Mouse (Mus musculus): ENCODE data around the gene Mrgpra9. TPM values are rescaled to one million over a fixed set of nuclear protein-coding genes. Genes with fewer than 3 reads are reported as not detected.
"Not testable (repeated sequence)": the region's sequence is repeated elsewhere in the genome, so short reads cannot be mapped to it uniquely, and the experiment has no call there.

Gene Mrgpra9
- total RNA-seq (2012; rRNA removed) = not detected in 2 replicates

DNA sequence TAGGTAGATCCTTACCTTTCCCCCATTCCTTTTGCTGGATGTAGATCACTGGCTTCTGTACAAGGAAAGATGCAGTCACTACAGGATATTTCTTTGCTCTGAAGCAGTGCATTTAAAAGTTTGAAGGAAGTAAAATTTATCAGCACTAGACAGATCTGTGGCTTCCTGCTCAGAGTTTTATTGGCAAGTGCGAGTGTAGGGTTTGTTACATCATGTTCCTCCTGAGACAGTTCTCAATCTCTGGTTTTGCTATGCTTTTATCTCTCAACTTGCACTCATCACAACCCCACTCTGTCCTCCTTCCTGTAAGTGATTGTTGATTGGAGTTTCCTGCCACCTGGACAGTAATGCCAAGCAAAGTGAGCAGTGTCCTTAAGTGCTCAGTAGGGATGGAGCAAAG is at the start of gene Mrgpra9:
Gene Mrgpra9, minus strand, starts transcription at position 79 of the 400 bp plus-strand sequence.
- in situ Hi-C loops (cut with MboI; ENCODE audit: low sequenced_read_pairs in 2 of 2, unreplicated experiment in 2 of 2) = no loop called here
- DNase-seq (ENCODE audit: low read depth, low spot score) = no peak
- Histone ChIP-seq H3K4me3 (ENCODE audit: insufficient read depth in 1 of 2, low read depth in 1 of 2, low read length in 2 of 2, poor library complexity in 1 of 2, severe bottlenecking in 1 of 2) (no peak within 1 kb of the TSS), H3K9ac (ENCODE audit: insufficient read depth, low read depth, low read length, poor library complexity, severe bottlenecking) (no peak within 1 kb of the TSS), H3K27ac (ENCODE audit: insufficient read depth, low read depth, low read length, poor library complexity, severe bottlenecking) (no peak within 1 kb of the TSS), H3K9me3 (ENCODE audit: control insufficient read depth, insufficient read depth, low read depth, low read length) (no peaks in the 10 kb centered on the region), H3K4me1 (ENCODE audit: control insufficient read depth in 2 of 2, insufficient read depth in 2 of 2, low read length in 2 of 2, poor library complexity in 1 of 2) (no peaks in the 10 kb centered on the region), H3K36me3 (ENCODE audit: control insufficient read depth, insufficient read depth, low read length, poor library complexity, severe bottlenecking) (no peaks in the 10 kb centered on the region)
- TF ChIP-seq CHD2 (IDR thresholded peaks at IDR 0.05; ENCODE audit: low read depth, low read length) (no peak), ZNF384 (IDR thresholded peaks at IDR 0.05; ENCODE audit: low read depth, low read length) (no peak), ZC3H11A (IDR thresholded peaks at IDR 0.05; ENCODE audit: borderline replicate concordance, low read depth, low read length) (no peak), MAFK (IDR thresholded peaks at IDR 0.05; ENCODE audit: insufficient read depth, low read depth, low read length) (no peak), HCFC1 (IDR thresholded peaks at IDR 0.05; ENCODE audit: borderline replicate concordance, insufficient read depth, low read length) (no peak)

DNA sequence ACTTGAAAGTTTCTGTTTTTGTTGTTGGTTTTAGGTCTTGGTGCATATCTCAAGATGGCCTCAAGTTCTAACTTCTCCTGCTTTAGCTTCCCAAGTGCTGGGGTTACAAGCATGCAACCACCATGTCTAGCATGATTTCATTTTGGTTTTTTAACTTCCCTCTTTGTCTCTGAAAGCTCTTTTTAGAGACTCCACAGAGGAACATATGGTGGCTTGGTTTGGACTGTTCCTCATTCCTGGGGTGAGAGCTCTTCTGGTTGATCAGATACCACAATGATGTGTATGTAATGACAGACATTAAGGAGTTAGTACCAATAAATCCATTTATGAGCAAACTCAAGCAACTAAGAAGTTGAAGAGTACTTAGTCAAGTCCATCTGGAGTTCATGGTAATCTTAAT is 47.0 kb upstream of the Mrgpra9 start:
- H3K36me3 ChIP-seq (ENCODE audit: control insufficient read depth, insufficient read depth, low read length, poor library complexity, severe bottlenecking); H3K4me1 ChIP-seq (ENCODE audit: control insufficient read depth in 2 of 2, insufficient read depth in 2 of 2, low read length in 2 of 2, poor library complexity in 1 of 2); H3K9me3 ChIP-seq (ENCODE audit: control insufficient read depth, insufficient read depth, low read depth, low read length); DNase-seq (ENCODE audit: low read depth, low spot score); H3K4me3 ChIP-seq (ENCODE audit: insufficient read depth in 1 of 2, low read depth in 1 of 2, low read length in 2 of 2, poor library complexity in 1 of 2, severe bottlenecking in 1 of 2); H3K27ac ChIP-seq (ENCODE audit: insufficient read depth, low read depth, low read length, poor library complexity, severe bottlenecking); in situ Hi-C loops (cut with MboI; ENCODE audit: low sequenced_read_pairs in 2 of 2, unreplicated experiment in 2 of 2); H3K9ac ChIP-seq (ENCODE audit: insufficient read depth, low read depth, low read length, poor library complexity, severe bottlenecking): not testable (repeated sequence)

DNA sequence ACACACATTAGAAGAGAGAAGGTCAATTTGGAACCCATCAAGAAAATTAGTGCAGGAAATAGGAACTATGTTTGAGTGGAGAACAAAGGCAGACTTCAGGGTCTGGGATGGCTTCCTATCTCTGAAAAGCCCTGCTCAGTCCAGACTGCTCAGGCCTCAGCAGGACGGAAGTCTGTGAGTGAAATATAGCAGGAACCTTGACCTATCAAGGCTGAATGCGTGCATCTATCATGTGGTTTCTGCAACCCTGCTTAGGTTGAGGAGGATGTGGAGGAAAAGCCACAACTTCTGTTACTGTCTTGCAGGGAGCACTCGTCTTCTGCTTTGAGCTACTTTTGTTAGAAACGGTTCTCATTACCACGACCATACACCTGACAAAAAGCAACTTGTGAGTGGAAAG is 18.9 kb upstream of the Mrgpra9 start:
- H3K4me1 ChIP-seq (ENCODE audit: control insufficient read depth in 2 of 2, insufficient read depth in 2 of 2, low read length in 2 of 2, poor library complexity in 1 of 2); H3K9me3 ChIP-seq (ENCODE audit: control insufficient read depth, insufficient read depth, low read depth, low read length); DNase-seq (ENCODE audit: low read depth, low spot score); H3K9ac ChIP-seq (ENCODE audit: insufficient read depth, low read depth, low read length, poor library complexity, severe bottlenecking); H3K36me3 ChIP-seq (ENCODE audit: control insufficient read depth, insufficient read depth, low read length, poor library complexity, severe bottlenecking); H3K27ac ChIP-seq (ENCODE audit: insufficient read depth, low read depth, low read length, poor library complexity, severe bottlenecking); in situ Hi-C loops (cut with MboI; ENCODE audit: low sequenced_read_pairs in 2 of 2, unreplicated experiment in 2 of 2); H3K4me3 ChIP-seq (ENCODE audit: insufficient read depth in 1 of 2, low read depth in 1 of 2, low read length in 2 of 2, poor library complexity in 1 of 2, severe bottlenecking in 1 of 2): not testable (repeated sequence)

DNA sequence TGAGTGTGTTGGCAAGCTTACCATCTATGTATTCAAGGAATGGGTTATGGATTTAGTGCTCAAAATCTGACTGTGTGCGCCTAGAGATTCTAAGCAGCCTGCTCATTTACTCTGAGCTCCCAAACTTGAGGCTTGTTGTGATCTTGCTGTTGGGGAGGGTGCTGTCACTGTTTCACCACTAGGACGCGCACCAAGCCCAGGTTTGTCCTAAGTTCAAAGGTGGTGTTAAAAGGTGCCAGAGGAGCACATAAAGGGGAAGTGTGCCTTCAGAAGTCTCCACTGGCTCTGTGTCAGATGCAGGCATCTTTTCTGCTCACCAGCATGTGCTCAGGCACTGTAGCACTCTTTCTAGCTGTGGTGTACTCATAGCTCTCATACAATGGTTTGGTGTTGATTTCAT is 8.0 kb downstream of the Mrgpra9 start:
- no peak overlapping the region for H3K4me3 ChIP-seq (ENCODE audit: insufficient read depth in 1 of 2, low read depth in 1 of 2, low read length in 2 of 2, poor library complexity in 1 of 2, severe bottlenecking in 1 of 2)
- H3K36me3 ChIP-seq (ENCODE audit: control insufficient read depth, insufficient read depth, low read length, poor library complexity, severe bottlenecking) = no peaks in the 10 kb centered on the region
- no peak overlapping the region for H3K9ac ChIP-seq (ENCODE audit: insufficient read depth, low read depth, low read length, poor library complexity, severe bottlenecking)
- TF ChIP-seq ZC3H11A (IDR thresholded peaks at IDR 0.05; ENCODE audit: borderline replicate concordance, low read depth, low read length) (no peak), MAFK (IDR thresholded peaks at IDR 0.05; ENCODE audit: insufficient read depth, low read depth, low read length) (no peak), CHD2 (IDR thresholded peaks at IDR 0.05; ENCODE audit: low read depth, low read length) (no peak), HCFC1 (IDR thresholded peaks at IDR 0.05; ENCODE audit: borderline replicate concordance, insufficient read depth, low read length) (no peak), ZNF384 (IDR thresholded peaks at IDR 0.05; ENCODE audit: low read depth, low read length) (no peak)
- H3K9me3 ChIP-seq (ENCODE audit: control insufficient read depth, insufficient read depth, low read depth, low read length) = no peaks in the 10 kb centered on the region
- H3K27ac ChIP-seq (ENCODE audit: insufficient read depth, low read depth, low read length, poor library complexity, severe bottlenecking) = no peak overlapping the region
- in situ Hi-C loops (cut with MboI; ENCODE audit: low sequenced_read_pairs in 2 of 2, unreplicated experiment in 2 of 2) = no loop called here
- DNase-seq (ENCODE audit: low read depth, low spot score) = no peak
- no peaks in the 10 kb centered on the region for H3K4me1 ChIP-seq (ENCODE audit: control insufficient read depth in 2 of 2, insufficient read depth in 2 of 2, low read length in 2 of 2, poor library complexity in 1 of 2)

DNA sequence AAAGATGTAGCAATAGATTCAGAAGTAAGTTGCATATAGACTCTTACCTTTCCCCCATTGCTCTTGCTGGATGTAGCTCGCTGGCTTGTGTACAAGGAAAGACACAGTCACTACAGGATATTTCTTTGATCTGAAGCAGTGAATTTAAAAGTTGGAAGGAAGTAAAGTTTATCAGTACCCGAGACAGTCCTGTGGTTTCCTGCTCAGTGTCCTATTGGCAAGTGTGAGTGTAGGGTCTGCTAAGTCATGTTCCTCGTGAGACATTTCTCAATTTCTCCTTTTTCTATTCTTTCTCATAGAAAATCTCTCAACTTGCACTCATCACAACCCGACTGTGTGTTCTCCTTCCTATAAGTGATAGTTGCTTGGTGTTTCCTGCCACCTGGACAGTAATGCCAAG is 47.8 kb downstream of the Mrgpra9 start, which contains the start of gene Mrgpra6:
Gene Mrgpra6, minus strand, starts transcription at position 91 of the 400 bp plus-strand sequence.
- Histone ChIP-seq H3K4me3 (ENCODE audit: insufficient read depth in 1 of 2, low read depth in 1 of 2, low read length in 2 of 2, poor library complexity in 1 of 2, severe bottlenecking in 1 of 2) (no peak within 1 kb of the TSS), H3K36me3 (ENCODE audit: control insufficient read depth, insufficient read depth, low read length, poor library complexity, severe bottlenecking) (no peaks in the 10 kb centered on the region), H3K4me1 (ENCODE audit: control insufficient read depth in 2 of 2, insufficient read depth in 2 of 2, low read length in 2 of 2, poor library complexity in 1 of 2) (no peaks in the 10 kb centered on the region), H3K9ac (ENCODE audit: insufficient read depth, low read depth, low read length, poor library complexity, severe bottlenecking) (no peak within 1 kb of the TSS), H3K9me3 (ENCODE audit: control insufficient read depth, insufficient read depth, low read depth, low read length) (no peaks in the 10 kb centered on the region), H3K27ac (ENCODE audit: insufficient read depth, low read depth, low read length, poor library complexity, severe bottlenecking) (no peak within 1 kb of the TSS)
- in situ Hi-C loops (cut with MboI; ENCODE audit: low sequenced_read_pairs in 2 of 2, unreplicated experiment in 2 of 2) = no loop called here
- TF ChIP-seq MAFK (IDR thresholded peaks at IDR 0.05; ENCODE audit: insufficient read depth, low read depth, low read length) (no peak), CHD2 (IDR thresholded peaks at IDR 0.05; ENCODE audit: low read depth, low read length) (no peak), ZC3H11A (IDR thresholded peaks at IDR 0.05; ENCODE audit: borderline replicate concordance, low read depth, low read length) (no peak), HCFC1 (IDR thresholded peaks at IDR 0.05; ENCODE audit: borderline replicate concordance, insufficient read depth, low read length) (no peak), ZNF384 (IDR thresholded peaks at IDR 0.05; ENCODE audit: low read depth, low read length) (no peak)
- DNase-seq (ENCODE audit: low read depth, low spot score) = no peak
